In genomic region chr1:138136373-138136779, GRCm38 (mm10) we compare ENCODE assay signal across 8 mouse cellular contexts. TPM values are rescaled to one million over a fixed set of nuclear protein-coding genes. Genes with fewer than 3 reads are reported as not detected.
DNase-seq lines count a peak whose midpoint lies in the region; ATAC-seq and TF ChIP-seq lines count a peak whose summit lies in the region.

No protein-coding gene starts in this region.

- POLR2A ChIA-PET in Patski (lab: Charles Lee) = no interaction called here

- in situ Hi-C loops in Patski (cut with MboI; ENCODE audit: low pct_unique_long_range_greater_than_20kb) = loop anchor here (10.0 to 25.0 kb wide), 5 partner anchors 188 to 1028 kb away; no protein-coding TSS in a partner anchor

- intact Hi-C loops in gastrocnemius, adult 2 months (cut with DNase I) = no loop called here

- H3K27ac ChIP-seq in gastrocnemius, adult 2 months = no peak overlapping the region

- no peak for DNase-seq in Patski (ENCODE audit: low read depth, low spot score)
- peak; percentile 22 for DNase-seq in c-Kit-positive CD71-positive TER-119-positive erythroid progenitor cells, embryonic 14.5 days (ENCODE audit: low spot score)
- peak; percentile 39 for DNase-seq in gastrocnemius, adult 2 months
- DNase-seq in left cerebral cortex, adult 9 months (ENCODE audit: low spot score in 2 of 2) = peak; percentile 67 to 83
- DNase-seq in lung, postnatal 4 days = peak; percentile 70 to 74
- DNase-seq in retina, postnatal 1 day = peak; percentile 75
- DNase-seq in yolk sac, embryonic 10.5 days (ENCODE audit: low spot score) = no peak

- no peaks in the 10 kb centered on the region for H3K27me3 ChIP-seq in Patski

- peak; percentile 69 for ATAC-seq in Patski
- ATAC-seq in inflammation-experienced regulatory T-cells, adult 6 months = peak; percentile 81

- TF ChIP-seq CTCF in Patski (IDR thresholded peaks at IDR 0.05) = no peak
- TF ChIP-seq CTCF in gastrocnemius, adult 2 months (IDR thresholded peaks at IDR 0.05) = no peak

- peak overlapping the region; percentile 35 for H3K4me3 ChIP-seq in gastrocnemius, adult 2 months

- CTCF ChIA-PET in Patski (lab: Charles Lee) = interaction anchor here (1.0 to 1.6 kb wide), 4 partner anchors 13 to 166 kb away, joined by 3 to 4 read pairs (median 3); no protein-coding TSS in a partner anchor

RNA-seq across cellular contexts. Expression of gene Ptprc, which starts 39.1 kb away (rescaled TPM):
- polyA plus RNA-seq in Patski (2021) = 0.15 TPM
- total RNA-seq in gastrocnemius, adult 2 months (2021) = 1 to 10 TPM in 1 of 2 experiments, under 1 TPM in 1; 0.97 to 1.4 TPM
- 1,000 to 10,000 TPM; 1,312 to 1,433 (median 1,346) TPM for polyA plus RNA-seq in inflammation-experienced regulatory T-cells, adult 6 months (2017; shearing (Covaris generic))

Comparison
In these comparisons a context has a peak if more than half of its experiments do, and no peak if none do; other contexts are left out.
1. DNase-seq: peak in c-Kit-positive CD71-positive TER-119-positive erythroid progenitor cells, embryonic 14.5 days (single experiment), gastrocnemius, adult 2 months (single experiment), left cerebral cortex, adult 9 months (2 of 2), lung, postnatal 4 days (2 of 2) and retina, postnatal 1 day (single experiment); none in Patski (single experiment) and yolk sac, embryonic 10.5 days (single experiment).
2. RNA of gene Ptprc, which starts 39.1 kb away (polyA plus RNA-seq): 1,312 to 1,433 TPM in inflammation-experienced regulatory T-cells, adult 6 months; 0.15 TPM in Patski (single experiment); every median in the first group is over 1,000 times any median in the second.